Mouse (Mus musculus): ENCODE results near the gene Gm4779. TPM values are rescaled to one million over a fixed set of nuclear protein-coding genes. Genes with fewer than 3 reads are reported as not detected.

Gm4779 gene
- total RNA-seq, 1 experiment from 2014 or later, result not detected

Other genes starting within 250 kb of the Gm4779 start
- gene Ogt, start 154.4 kb downstream of the Gm4779 start, total RNA-seq (2017), result 114 and 173 TPM in 2 replicates
- gene Cxcr3, start 60.2 kb downstream of the Gm4779 start, total RNA-seq (2017), result 2.4 and 3.0 TPM in 2 replicates
- gene 8030474K03Rik, start 233 bp upstream of the Gm4779 start, total RNA-seq (2017), result 0.50 TPM in 1 of 2 replicates, not detected in the other
- 2.6 and 5.4 TPM in 2 replicates for gene Nhsl2, start 55.0 kb upstream of the Gm4779 start, total RNA-seq (2017)

All from hematopoietic stem cell, adult 5-6 weeks (primary cell).